Mouse (Mus musculus) monocyte, adult 59 days (primary cell): ENCODE measurements around the gene Tns3. TPM values are rescaled to one million over a fixed set of nuclear protein-coding genes. Genes with fewer than 3 reads are reported as not detected.

ENCODE experiments used
- total RNA-seq, 2 experiments: library from RNA; stranded (reverse); gene quantifications; one replicate each; pipeline ENCODE4 v1.2.4; 2023

The Tns3 gene
- total RNA-seq = 100 to 1,000 TPM; 104 to 110 TPM

GRCm38 (mm10) chr11:8664393-8664743 is at the start of gene Tns3:
Tns3 (minus strand) TSS chr11:8664535.

